Mouse (Mus musculus): Measurements from ENCODE around the gene Trim37. TPM values are rescaled to one million over a fixed set of nuclear protein-coding genes. Genes with fewer than 3 reads are reported as not detected.
A peak's percentile ranks its signal among the peaks of the same experiment; 100 is the strongest.

Gene Trim37
- total and polyA plus RNA-seq, 3 experiments: 36.2 to 60.6 (median 41.9) TPM

- TF ChIP-seq CHD1 (IDR thresholded peaks at IDR 0.05; ENCODE audit: low read depth, low read length): peak; percentile 61; the same call in 1 of the 2 replicates
- TF ChIP-seq CHD2 (IDR thresholded peaks at IDR 0.05; ENCODE audit: low read length): peak; percentile 82
Measured at GRCm38 (mm10) chr11:87126824-87127816, at the start of gene Trim37 (continued).

DNA sequence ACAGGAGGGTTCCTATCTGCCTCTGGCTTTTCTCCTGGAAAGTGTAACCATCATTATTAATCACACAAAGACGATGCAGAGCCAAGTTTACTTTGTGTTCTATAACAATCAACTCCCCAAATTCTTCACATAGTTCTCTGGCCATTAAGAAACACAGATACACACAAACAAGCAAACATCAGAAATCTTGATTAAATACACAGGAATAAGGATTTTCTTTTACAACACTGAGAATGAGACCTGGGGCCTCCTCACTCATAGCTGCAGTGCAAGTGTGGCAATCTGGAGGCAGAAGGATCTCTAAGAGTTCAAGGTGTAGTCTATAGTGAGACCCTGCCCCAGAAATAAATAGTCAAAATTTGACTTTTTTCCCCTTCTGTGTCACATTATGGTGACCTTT lies 43.2 kb upstream of the Trim37 start:
- H3K79me2 ChIP-seq (replicated peaks; ENCODE audit: control insufficient read depth, extremely low read depth, insufficient read depth, poor library complexity, severe bottlenecking): peaks cover 56% of the 10 kb centered on the region
- TF ChIP-seq MAZ (IDR thresholded peaks at IDR 0.05; ENCODE audit: low read depth, low read length): no peak
- peaks cover 30 to 64% of the 10 kb centered on the region in 2 experiments for H3K36me3 ChIP-seq (replicated peaks in 1 of 2; ENCODE audit: control insufficient read depth in 1 of 2, insufficient read depth in 1 of 2, low read length in 1 of 2)
- peaks cover 12 to 41% of the 10 kb centered on the region in 2 experiments for H3K4me1 ChIP-seq (ENCODE audit: control insufficient read depth in 1 of 2, insufficient read depth in 2 of 2)
- dilution Hi-C loops (cut with MboI; ENCODE audit: extremely low pct_ligation_motif_present, extremely low pct_unique_long_range_greater_than_20kb, low sequenced_read_pairs) (no loop called here), in situ Hi-C loops (cut with MboI; ENCODE audit: low pct_ligation_motif_present, low pct_unique_long_range_greater_than_20kb, low sequenced_read_pairs) (no loop called here)
- DNase-seq (ENCODE audit: extremely low read depth): no peak
- H3K4me2 ChIP-seq (ENCODE audit: insufficient read depth, low read depth, poor library complexity, severe bottlenecking): no peak overlapping the region
- no peak overlapping the region for H3K27ac ChIP-seq (ENCODE audit: insufficient read depth, low read depth)
- H3K9me3 ChIP-seq (replicated peaks; ENCODE audit: low read length): no peaks in the 10 kb centered on the region
- no peaks in the 10 kb centered on the region for H3K27me3 ChIP-seq (replicated peaks)
- no peak overlapping the region for H3K9ac ChIP-seq (ENCODE audit: insufficient read depth, low read depth)
- no peak overlapping the region for H3K4me3 ChIP-seq (replicated peaks in 1 of 3; ENCODE audit: low read depth in 2 of 3, low read length in 2 of 3, poor library complexity in 1 of 3)

GRCm38 (mm10) chr11:87085461-87085860 lies 41.4 kb upstream of the Trim37 start:
- in situ Hi-C loops (cut with MboI; ENCODE audit: low pct_ligation_motif_present, low pct_unique_long_range_greater_than_20kb, low sequenced_read_pairs) (no loop called here), dilution Hi-C loops (cut with MboI; ENCODE audit: extremely low pct_ligation_motif_present, extremely low pct_unique_long_range_greater_than_20kb, low sequenced_read_pairs) (no loop called here)
- Histone ChIP-seq H3K9ac (ENCODE audit: insufficient read depth, low read depth) (peak overlapping the region; percentile 66; the same call in 1 of the 2 replicates), H3K27ac (ENCODE audit: insufficient read depth, low read depth) (no peak overlapping the region), H3K9me3 (replicated peaks; ENCODE audit: low read length) (no peaks in the 10 kb centered on the region), H3K4me1 (ENCODE audit: control insufficient read depth in 1 of 2, insufficient read depth in 2 of 2) (peaks cover 12 to 41% of the 10 kb centered on the region in 2 experiments), H3K79me2 (replicated peaks; ENCODE audit: control insufficient read depth, extremely low read depth, insufficient read depth, poor library complexity, severe bottlenecking) (peaks cover 41% of the 10 kb centered on the region), H3K27me3 (replicated peaks) (no peaks in the 10 kb centered on the region), H3K4me2 (ENCODE audit: insufficient read depth, low read depth, poor library complexity, severe bottlenecking) (peak overlapping the region; percentile 95), H3K36me3 (replicated peaks in 1 of 2; ENCODE audit: control insufficient read depth in 1 of 2, insufficient read depth in 1 of 2, low read length in 1 of 2) (peaks cover 24 to 59% of the 10 kb centered on the region in 2 experiments), H3K4me3 (replicated peaks in 1 of 3; ENCODE audit: low read depth in 2 of 3, low read length in 2 of 3, poor library complexity in 1 of 3) (peak overlapping the region; percentile 85 to 99 (median 91))
- no peak for DNase-seq (ENCODE audit: extremely low read depth)
- no peak for TF ChIP-seq USF2 (conservative IDR thresholded peaks at IDR 0.05; ENCODE audit: low read depth, low read length)
- no peak for TF ChIP-seq UBTF (IDR thresholded peaks at IDR 0.05; ENCODE audit: low read depth, low read length)
- TF ChIP-seq RCOR1 (conservative IDR thresholded peaks at IDR 0.05; ENCODE audit: low read depth, low read length): no peak
- TF ChIP-seq TBP (conservative IDR thresholded peaks at IDR 0.05; ENCODE audit: low read depth, low read length): no peak
- no peak for TF ChIP-seq EP300 (IDR thresholded peaks at IDR 0.05; ENCODE audit: low read length)
- no peak for TF ChIP-seq CHD1 (IDR thresholded peaks at IDR 0.05; ENCODE audit: low read depth, low read length)
- TF ChIP-seq HCFC1 (IDR thresholded peaks at IDR 0.05; ENCODE audit: low read depth, low read length): no peak
- no peak for TF ChIP-seq CHD2 (IDR thresholded peaks at IDR 0.05; ENCODE audit: low read length)
- TF ChIP-seq GABPA (IDR thresholded peaks at IDR 0.05; ENCODE audit: insufficient replicate concordance, low read depth, low read length): no peak
- no peak for TF ChIP-seq SMC3 (IDR thresholded peaks at IDR 0.05; ENCODE audit: low read depth, low read length)
- no peak for TF ChIP-seq USF1 (IDR thresholded peaks at IDR 0.05; ENCODE audit: low read depth, low read length)
- TF ChIP-seq MAX (IDR thresholded peaks at IDR 0.05; ENCODE audit: low read length): no peak
- no peak for TF ChIP-seq KAT2A (IDR thresholded peaks at IDR 0.05; ENCODE audit: insufficient replicate concordance, low read length)
- no peak for TF ChIP-seq NELFE (IDR thresholded peaks at IDR 0.05; ENCODE audit: low read depth, low read length)
- no peak for TF ChIP-seq POLR2A (IDR thresholded peaks at IDR 0.05; ENCODE audit: low read depth, low read length)
- TF ChIP-seq IRF4 (IDR thresholded peaks at IDR 0.05; ENCODE audit: low read depth, low read length): no peak
- TF ChIP-seq BHLHE40 (IDR thresholded peaks at IDR 0.05; ENCODE audit: low read depth, low read length): no peak

All from CH12.LX (cell line).